Mouse (Mus musculus) thymus, adult 2 months (tissue): ENCODE results near the gene Mdga1.

Experiments used
- CTCF ChIP-seq: fragments of 200-500 bp; IDR thresholded peaks from 2 replicates; pipeline ENCODE4 v1.5.1; 2012; ENCODE audit warnings: mild to moderate bottlenecking, control low read depth, low read length, moderate library complexity, borderline replicate concordance; ENCODE audit not compliant: control insufficient read depth, poor library complexity, insufficient read depth; ENCODE audit errors: extremely low read depth
- POLR2A ChIP-seq: fragments of 200-500 bp; IDR thresholded peaks from 2 replicates; pipeline ENCODE4 v1.6.1; 2012; ENCODE audit warnings: mild to moderate bottlenecking, low read length, control low read depth, moderate library complexity; ENCODE audit not compliant: control insufficient read depth, poor library complexity, insufficient read depth; ENCODE audit errors: extremely low read depth

DNA sequence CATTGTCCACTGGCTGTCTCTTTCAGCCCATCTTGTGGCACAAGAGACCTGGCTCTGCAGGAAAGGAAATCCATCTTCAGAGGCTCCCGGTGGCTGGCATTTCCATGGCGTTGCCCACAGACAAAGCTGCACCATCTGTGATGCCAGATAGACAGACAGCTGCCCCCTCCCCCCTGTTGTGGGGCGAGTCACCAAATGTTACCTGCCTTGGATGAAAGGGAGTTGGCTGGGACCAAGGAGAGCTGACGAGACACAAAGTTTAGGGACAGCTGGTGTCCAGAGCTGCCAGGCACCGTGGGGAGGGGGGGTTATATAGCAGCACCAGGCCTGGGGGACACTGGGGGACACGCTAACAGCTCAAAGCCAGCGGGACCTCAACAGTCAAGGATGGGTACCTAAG is 135.1 kb downstream of the Mdga1 start:
- no peak for TF ChIP-seq CTCF
- TF ChIP-seq POLR2A: no peak
